Mouse (Mus musculus) heart, postnatal 25 days (tissue): ENCODE data around the gene Csn1s1. TPM values are rescaled to one million over a fixed set of nuclear protein-coding genes. Genes with fewer than 3 reads are reported as not detected.

ENCODE experiments used
- DNase-seq: peaks from one replicate; pipeline ENCODE4 v3.0.0; 2022; ENCODE audit warnings: low spot score
- intact Hi-C: fragments of 180-260 bp; cut with DNase I; formaldehyde crosslinking; loops from one replicate; pipeline ENCODE4 v1.15.1; 2025
- total RNA-seq, 2 experiments: library from RNA; stranded (reverse); gene quantifications; 2 replicates each; pipeline ENCODE4 v1.2.3; 2021

Gene Csn1s1
- total RNA-seq: not detected

- DNase-seq: no peak
- intact Hi-C loops: no loop called here
These were observed at the start of gene Csn1s1 for GRCm38 (mm10) chr5:87665908-87666307. TSS of gene Csn1s1 (plus strand) at chr5:87666208.

GRCm38 (mm10) chr5:87622681-87623080 is 43.3 kb upstream of the Csn1s1 start:
- DNase-seq: no peak
- intact Hi-C loops: no loop called here

GRCm38 (mm10) chr5:87642787-87643186 is 23.2 kb upstream of the Csn1s1 start:
- intact Hi-C loops: no loop called here
- no peak for DNase-seq

- no peak for DNase-seq
- intact Hi-C loops: no loop called here
These were observed 33.5 kb downstream of the Csn1s1 start, which contains the start of gene Csn2 for GRCm38 (mm10) chr5:87699530-87699929. TSS of gene Csn2 (minus strand) at chr5:87699630.

GRCm38 (mm10) chr5:87705891-87706290 is 39.9 kb downstream of the Csn1s1 start:
- intact Hi-C loops: no loop called here
- DNase-seq: no peak

Other genes with a start within 250 kb of the Csn1s1 start
- not detected for gene Ugt2b38, start 242.0 kb upstream of the Csn1s1 start, total RNA-seq
- gene Ugt2a2, start 183.9 kb upstream of the Csn1s1 start, total RNA-seq: not detected
- not detected for gene Gm43638, start 179.4 kb upstream of the Csn1s1 start, total RNA-seq
- gene Ugt2a1, start 175.3 kb upstream of the Csn1s1 start, total RNA-seq: not detected
- gene Sult1b1, start 128.0 kb upstream of the Csn1s1 start, total RNA-seq: not detected
- not detected for gene Sult1d1, start 97.2 kb upstream of the Csn1s1 start, total RNA-seq
- not detected for gene Sult1e1, start 74.6 kb upstream of the Csn1s1 start, total RNA-seq
- not detected for gene Csn2, start 33.4 kb downstream of the Csn1s1 start, total RNA-seq
- gene Csn1s2a, start 108.4 kb downstream of the Csn1s1 start, total RNA-seq: not detected
- gene Csn1s2b, start 141.9 kb downstream of the Csn1s1 start, total RNA-seq: not detected
- not detected for gene Prr27, start 159.5 kb downstream of the Csn1s1 start, total RNA-seq
- gene Odam, start 218.8 kb downstream of the Csn1s1 start, total RNA-seq: not detected